Mouse (Mus musculus): Measurements from ENCODE around the gene Rxra.

Rxra gene

DNA sequence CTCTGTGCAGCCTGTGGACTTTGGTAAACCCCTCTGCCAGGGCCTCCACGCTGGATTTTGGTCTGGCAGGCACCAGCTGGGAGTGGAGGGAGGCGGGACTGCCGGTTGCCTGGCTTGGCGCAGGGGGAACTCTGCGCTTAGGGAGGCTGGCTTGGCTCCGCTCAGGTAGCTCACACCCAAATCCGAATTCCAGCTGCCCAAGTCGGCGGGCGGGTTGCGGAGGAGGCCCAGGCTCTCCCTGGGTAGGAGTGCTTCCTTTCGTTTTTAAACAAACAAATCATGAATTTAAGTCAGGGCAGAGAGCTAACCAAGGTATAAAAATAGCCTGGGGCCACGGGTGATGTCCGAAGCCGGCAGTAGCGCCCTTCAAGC, at the start of gene Rxra:
Gene Rxra, plus strand, starts transcription at position 335 of the 372 bp plus-strand sequence.
- Histone ChIP-seq H3K27me3 (ENCODE audit: control insufficient read depth, insufficient read depth, low read length, poor library complexity, severe bottlenecking) (no peaks in the 10 kb centered on the region), H3K36me3 (ENCODE audit: control insufficient read depth, insufficient read depth, low read length, poor library complexity, severe bottlenecking) (no peaks in the 10 kb centered on the region)
- DNase-seq (ENCODE audit: low read depth, low spot score) = no peak

DNA sequence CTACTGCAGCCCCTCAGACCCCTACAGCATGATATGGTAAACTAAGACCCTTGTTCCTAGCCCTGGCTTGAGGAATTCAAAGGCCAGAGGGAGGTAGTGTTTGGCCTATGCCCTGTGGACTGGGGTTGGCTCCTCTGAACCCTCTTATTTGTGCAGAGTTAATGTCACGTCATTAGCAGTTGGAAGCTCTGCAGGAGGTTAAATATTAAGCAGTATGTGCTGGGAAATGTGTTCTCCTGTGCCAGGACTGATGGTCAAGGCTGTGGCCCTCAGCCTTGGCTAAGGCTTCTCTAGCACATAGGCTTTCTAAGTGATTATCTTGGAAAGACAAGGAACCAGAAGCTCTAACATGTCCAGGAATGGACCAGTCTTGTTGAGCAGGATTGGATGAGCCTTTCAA, 49.6 kb upstream of the Rxra start:
- DNase-seq (ENCODE audit: low read depth, low spot score) = no peak
- Histone ChIP-seq H3K27me3 (ENCODE audit: control insufficient read depth, insufficient read depth, low read length, poor library complexity, severe bottlenecking) (no peaks in the 10 kb centered on the region), H3K36me3 (ENCODE audit: control insufficient read depth, insufficient read depth, low read length, poor library complexity, severe bottlenecking) (no peaks in the 10 kb centered on the region)

DNA sequence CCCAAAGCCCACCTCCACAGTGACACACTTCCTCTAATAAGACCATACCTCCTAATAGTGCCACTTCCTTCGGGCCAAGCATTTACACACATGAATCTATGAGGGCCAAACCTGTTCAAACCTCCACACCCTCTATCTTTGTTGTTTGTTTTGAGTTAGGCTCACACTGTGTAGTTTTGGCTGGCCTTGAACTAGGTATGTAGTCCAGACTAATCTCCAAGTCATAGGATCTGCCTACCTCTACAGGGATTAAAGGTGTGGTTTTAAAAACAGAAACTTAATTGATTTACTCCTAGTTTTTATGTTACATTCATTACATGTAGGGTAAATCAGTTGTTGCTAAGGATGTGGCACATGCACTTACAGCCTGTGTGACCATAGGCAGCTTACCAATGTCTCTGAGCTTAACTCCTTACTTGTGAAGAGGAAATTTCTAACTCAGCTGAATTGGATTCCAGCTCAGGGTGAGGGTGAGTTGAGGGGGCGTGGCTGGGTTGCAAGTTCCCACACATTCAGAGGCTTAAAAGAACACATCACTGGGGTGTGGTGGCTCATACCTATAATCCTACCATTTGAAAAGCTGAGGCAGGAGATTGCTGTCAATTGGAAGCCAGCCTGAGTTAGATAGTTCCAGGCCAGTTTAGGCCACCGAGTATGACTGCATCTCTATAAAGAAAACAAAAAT, 45.5 kb upstream of the Rxra start:
- no peak for DNase-seq (ENCODE audit: low read depth, low spot score)
- no peaks in the 10 kb centered on the region for H3K27me3 ChIP-seq (ENCODE audit: control insufficient read depth, insufficient read depth, low read length, poor library complexity, severe bottlenecking)
- H3K36me3 ChIP-seq (ENCODE audit: control insufficient read depth, insufficient read depth, low read length, poor library complexity, severe bottlenecking) = no peaks in the 10 kb centered on the region

DNA sequence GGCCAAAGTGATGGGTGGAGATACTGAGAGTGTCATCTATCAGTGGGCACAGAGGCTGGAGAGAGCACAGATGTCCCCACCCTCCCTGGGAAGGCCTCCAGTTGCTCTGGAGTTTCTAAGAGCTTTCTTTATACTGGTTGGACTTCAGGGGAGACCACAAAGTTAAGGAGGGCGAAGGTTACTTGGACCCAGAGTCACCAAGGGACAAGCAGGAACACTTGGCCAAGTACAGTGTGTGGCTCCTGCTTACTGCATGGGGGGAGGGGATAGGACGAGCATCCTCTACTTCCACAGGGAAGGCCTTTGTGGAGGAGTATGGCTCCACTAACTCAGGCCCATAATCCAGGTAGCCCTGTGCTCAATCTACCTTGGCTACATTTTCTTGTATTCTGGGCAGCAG, 42.8 kb upstream of the Rxra start:
- no peaks in the 10 kb centered on the region for H3K27me3 ChIP-seq (ENCODE audit: control insufficient read depth, insufficient read depth, low read length, poor library complexity, severe bottlenecking)
- H3K36me3 ChIP-seq (ENCODE audit: control insufficient read depth, insufficient read depth, low read length, poor library complexity, severe bottlenecking) = no peaks in the 10 kb centered on the region
- DNase-seq (ENCODE audit: low read depth, low spot score) = no peak

DNA sequence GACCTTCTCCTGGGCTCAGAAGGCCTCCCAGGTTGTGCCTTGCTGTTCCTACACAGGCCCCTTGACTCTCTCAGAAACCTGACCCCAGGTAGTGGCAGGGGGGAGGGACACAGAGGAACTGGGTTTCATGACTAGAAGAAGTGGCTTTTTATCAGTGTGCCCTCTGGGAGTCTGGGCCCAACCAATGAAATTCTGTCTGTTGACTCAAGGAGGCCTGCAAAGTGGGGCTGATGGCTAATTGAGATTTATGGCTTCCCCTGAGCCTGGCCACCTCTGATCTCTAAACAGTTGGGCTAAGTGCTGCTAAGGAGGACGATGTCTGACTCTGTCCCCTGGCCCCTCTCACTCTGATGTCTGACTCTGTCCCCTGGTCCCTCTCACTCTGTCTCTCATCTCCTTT, 42.2 kb upstream of the Rxra start:
- Histone ChIP-seq H3K36me3 (ENCODE audit: control insufficient read depth, insufficient read depth, low read length, poor library complexity, severe bottlenecking) (no peaks in the 10 kb centered on the region), H3K27me3 (ENCODE audit: control insufficient read depth, insufficient read depth, low read length, poor library complexity, severe bottlenecking) (no peaks in the 10 kb centered on the region)
- no peak for DNase-seq (ENCODE audit: low read depth, low spot score)

DNA sequence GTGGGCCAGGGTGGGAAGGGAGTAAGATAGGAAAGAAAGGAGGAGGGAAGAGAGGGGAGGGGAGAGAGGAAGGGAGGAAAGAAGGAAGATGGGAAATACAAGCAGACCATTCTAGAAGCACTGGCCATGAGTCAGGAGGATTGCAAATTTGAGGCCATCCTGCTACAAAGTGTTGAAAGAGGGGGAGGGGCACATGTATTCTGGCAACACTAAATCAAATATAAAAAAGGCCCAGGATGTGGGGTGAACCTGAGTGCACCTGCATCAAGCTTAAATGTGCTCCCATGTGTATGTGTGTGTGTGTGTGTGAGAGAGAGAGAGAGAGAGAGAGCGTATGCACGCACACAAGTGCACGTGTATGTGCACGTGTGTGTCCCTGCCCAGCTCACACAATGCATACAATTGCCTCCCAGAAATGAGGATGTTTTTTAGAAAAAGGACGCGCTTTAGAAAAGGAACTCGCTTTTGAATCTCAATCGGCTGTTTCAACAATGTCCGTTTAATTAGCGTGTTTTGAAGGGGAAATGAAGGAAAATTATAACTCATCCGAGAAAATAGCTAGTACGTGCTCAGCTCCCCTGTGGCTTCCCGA, 41.0 kb upstream of the Rxra start:
- Histone ChIP-seq H3K36me3 (ENCODE audit: control insufficient read depth, insufficient read depth, low read length, poor library complexity, severe bottlenecking) (no peaks in the 10 kb centered on the region), H3K27me3 (ENCODE audit: control insufficient read depth, insufficient read depth, low read length, poor library complexity, severe bottlenecking) (no peaks in the 10 kb centered on the region)
- DNase-seq (ENCODE audit: low read depth, low spot score) = no peak

DNA sequence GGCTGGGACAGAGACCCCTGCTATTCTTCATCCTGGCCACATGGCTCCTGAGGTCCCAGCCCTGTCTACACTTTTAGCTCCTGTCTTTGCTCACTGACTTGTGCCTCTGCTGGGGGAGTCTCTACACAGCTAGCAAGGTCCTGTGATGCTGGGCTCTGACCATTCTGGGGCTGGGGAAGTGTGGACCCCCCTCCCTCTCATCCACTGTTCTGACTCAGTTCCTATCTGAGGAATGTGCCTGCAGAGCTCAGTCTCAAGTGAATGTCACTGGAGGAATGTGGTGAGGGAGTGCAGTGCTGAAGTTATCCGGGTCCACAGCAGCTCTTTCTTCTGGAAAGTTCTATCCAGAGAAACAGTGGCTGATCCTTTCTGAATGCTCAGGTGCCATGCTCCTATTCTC, 39.4 kb upstream of the Rxra start:
- no peak for DNase-seq (ENCODE audit: low read depth, low spot score)
- Histone ChIP-seq H3K36me3 (ENCODE audit: control insufficient read depth, insufficient read depth, low read length, poor library complexity, severe bottlenecking) (no peaks in the 10 kb centered on the region), H3K27me3 (ENCODE audit: control insufficient read depth, insufficient read depth, low read length, poor library complexity, severe bottlenecking) (no peaks in the 10 kb centered on the region)

DNA sequence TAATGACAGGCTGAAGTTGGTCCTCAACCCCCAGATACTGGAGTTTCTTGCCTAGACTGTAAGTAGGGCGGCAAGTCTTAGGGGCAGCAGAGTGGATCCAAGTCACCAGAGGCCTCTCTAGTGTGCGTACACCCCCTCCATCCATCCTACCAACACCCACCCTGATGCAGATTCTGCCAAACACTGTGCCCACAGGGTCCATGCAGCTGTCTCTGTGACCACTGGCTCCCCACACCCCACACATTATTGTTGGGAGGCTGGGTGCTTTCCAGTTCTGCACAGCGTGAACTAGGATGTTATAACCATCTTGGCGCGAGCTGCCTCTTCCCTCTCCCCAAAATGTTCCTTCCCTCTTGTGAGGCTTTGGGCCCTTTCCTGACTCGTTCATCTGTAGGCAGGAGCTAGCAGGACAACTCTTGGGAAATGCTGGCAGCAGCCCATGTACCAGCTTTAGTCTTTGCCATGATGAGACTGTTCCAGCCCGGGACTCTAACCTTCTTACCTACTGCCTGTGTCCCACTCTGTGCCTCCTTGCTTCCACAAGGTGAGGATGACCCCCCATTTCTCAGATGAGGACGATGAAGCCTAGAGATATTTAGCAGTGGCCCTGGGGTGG, 38.9 kb upstream of the Rxra start:
- H3K36me3 ChIP-seq (ENCODE audit: control insufficient read depth, insufficient read depth, low read length, poor library complexity, severe bottlenecking) = no peaks in the 10 kb centered on the region
- DNase-seq (ENCODE audit: low read depth, low spot score) = no peak
- H3K27me3 ChIP-seq (ENCODE audit: control insufficient read depth, insufficient read depth, low read length, poor library complexity, severe bottlenecking) = no peaks in the 10 kb centered on the region

DNA sequence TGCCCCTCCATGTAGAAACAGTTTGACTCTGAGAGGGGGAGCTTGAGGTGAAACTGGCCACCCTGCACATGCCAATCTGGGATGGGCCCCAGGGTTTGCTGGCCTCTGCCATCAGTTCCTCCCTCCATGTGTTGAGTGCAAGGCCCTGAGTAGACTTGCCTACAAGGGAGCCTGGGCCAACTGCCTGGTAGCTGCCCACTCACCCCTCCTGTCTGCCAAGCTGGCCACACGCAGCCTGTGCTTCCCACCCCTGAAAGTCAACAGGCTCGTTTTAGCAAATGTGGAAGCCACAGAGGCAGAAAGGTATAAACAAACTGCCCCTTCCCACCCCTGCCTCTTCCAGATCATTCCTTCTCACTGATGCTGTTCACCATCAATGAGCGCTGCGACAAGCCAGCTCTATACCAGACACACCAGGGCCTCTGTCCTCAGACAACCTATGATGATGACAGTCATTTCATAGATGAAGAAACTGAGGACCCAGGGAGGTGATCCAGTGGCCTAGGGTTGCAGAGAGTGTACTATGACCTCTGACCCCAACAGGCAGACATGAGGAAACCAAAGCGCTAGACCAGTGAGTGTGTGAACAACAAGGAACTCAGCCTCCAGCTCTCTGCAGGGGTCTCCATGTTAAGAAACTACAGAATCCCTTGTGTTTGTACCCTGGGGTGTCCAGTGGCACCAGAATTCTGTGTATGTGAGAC, 36.5 kb upstream of the Rxra start:
- no peak for DNase-seq (ENCODE audit: low read depth, low spot score)
- Histone ChIP-seq H3K36me3 (ENCODE audit: control insufficient read depth, insufficient read depth, low read length, poor library complexity, severe bottlenecking) (no peaks in the 10 kb centered on the region), H3K27me3 (ENCODE audit: control insufficient read depth, insufficient read depth, low read length, poor library complexity, severe bottlenecking) (no peaks in the 10 kb centered on the region)

DNA sequence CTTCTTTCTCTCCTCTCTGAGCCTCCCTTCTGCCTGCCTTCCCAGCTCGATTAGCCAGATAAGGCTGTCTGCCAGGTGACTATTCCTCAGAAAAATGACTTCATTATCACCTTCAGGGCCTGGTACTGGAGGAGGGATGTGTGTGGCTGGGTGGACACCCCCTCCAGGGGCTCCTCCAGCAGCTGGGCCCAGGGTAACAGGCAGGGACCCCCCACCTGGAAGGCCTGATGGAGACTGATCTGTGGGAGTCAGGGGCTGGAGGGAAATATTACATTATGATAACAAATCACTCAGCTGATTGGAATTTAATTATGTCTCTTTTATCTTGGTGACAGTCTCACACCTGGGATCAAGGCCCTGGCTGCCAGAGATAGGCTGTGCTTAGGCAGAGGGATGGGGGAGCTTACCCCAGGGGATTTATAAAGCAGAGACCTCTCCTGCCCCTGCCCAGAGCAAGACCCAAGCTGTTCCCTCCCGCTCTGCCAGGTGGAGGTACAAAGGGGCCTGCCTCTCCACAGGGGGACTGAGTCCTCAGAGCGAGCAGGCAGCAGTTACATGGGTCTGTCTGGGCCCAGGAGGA, 35.2 kb upstream of the Rxra start:
- DNase-seq (ENCODE audit: low read depth, low spot score) = no peak
- no peaks in the 10 kb centered on the region for H3K36me3 ChIP-seq (ENCODE audit: control insufficient read depth, insufficient read depth, low read length, poor library complexity, severe bottlenecking)
- no peaks in the 10 kb centered on the region for H3K27me3 ChIP-seq (ENCODE audit: control insufficient read depth, insufficient read depth, low read length, poor library complexity, severe bottlenecking)

DNA sequence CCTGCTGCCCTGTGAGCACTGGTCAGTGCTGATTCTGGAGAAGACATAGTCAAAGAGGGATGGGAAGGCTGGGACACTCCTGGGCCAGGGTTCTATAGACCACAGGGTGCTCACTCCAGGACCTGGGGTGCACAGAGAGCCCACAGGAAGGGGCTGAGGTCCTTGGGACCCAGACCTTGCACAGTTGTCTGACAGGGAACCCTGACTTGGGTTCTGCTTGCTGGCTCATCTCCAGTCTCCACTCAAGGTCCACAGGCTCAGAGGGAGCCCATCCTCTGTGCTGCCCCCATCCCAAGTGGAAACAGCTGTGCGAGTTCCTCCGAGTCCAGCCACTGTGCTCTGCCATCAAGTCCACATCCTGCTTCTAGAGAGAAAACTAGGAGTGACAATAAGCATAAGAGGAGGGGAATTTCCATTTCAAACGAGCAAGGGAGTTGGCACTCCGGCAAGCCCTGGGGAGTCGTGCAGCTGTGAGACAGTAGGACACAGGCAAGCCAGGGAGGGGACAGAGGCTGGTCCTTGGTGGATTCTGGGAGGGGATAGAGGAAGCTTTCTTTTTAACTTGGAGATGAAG, 31.6 kb upstream of the Rxra start:
- Histone ChIP-seq H3K27me3 (ENCODE audit: control insufficient read depth, insufficient read depth, low read length, poor library complexity, severe bottlenecking) (no peaks in the 10 kb centered on the region), H3K36me3 (ENCODE audit: control insufficient read depth, insufficient read depth, low read length, poor library complexity, severe bottlenecking) (no peaks in the 10 kb centered on the region)
- no peak for DNase-seq (ENCODE audit: low read depth, low spot score)

DNA sequence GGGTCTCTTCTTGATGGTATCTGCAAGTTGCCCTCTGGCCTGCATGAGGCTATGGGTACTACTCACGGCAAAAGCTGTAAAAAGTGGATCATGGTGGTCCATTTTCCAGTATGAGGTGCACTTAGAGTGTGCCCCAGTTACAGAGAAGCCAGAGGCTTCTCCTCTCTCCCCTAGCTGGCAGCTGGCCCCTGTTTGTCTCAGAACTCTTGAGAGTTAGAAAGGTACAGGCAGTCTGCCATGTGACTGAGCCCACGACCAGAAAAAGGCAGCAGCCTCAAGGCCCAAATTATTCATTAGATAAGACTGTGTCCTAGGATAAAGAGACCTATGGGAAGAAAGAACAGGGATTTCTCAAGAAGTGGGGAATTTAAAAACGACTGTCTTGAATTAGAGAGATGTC, 30.8 kb upstream of the Rxra start:
- no peak for DNase-seq (ENCODE audit: low read depth, low spot score)
- H3K36me3 ChIP-seq (ENCODE audit: control insufficient read depth, insufficient read depth, low read length, poor library complexity, severe bottlenecking) = no peaks in the 10 kb centered on the region

DNA sequence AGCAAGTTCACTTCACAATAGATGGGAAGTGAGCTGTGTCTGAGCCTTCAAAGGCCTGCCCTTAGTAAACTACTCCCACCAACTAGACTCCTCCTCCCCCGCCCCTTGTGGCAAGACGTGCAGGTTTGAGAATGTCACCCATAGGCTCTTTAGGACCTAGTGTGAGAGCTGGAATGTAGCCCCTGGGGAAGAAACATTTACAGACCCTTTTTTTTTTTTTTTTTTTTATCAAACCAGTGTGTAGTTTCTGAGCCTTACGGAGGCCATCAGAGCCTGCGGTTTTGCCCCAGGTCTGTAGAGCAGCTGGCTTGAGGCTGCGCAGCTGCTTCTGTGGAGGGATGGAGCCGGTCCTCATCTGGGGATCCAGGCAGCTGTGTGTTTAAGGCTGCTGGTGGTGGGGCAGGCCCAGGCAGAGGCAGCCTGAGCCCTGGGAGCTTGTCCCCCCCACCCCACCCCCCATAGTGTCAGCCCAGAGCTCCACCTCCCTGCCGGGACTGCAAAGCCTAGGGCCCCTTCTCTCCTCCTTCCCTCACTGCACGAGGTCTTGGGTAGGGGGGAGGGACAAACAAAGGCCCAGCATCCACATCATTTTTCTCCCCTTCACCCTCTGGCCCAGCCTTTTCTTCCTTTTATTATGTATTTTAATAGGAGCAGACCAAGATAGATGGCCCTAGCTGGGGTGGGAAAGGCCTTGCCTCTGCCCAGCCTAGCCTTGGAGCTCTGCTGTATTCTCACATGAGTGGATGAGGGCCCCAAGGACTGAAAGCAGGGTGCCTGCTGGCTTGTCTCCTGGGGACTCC, 26.2 kb upstream of the Rxra start:
- H3K36me3 ChIP-seq (ENCODE audit: control insufficient read depth, insufficient read depth, low read length, poor library complexity, severe bottlenecking) = no peaks in the 10 kb centered on the region
- no peak for DNase-seq (ENCODE audit: low read depth, low spot score)
- no peaks in the 10 kb centered on the region for H3K27me3 ChIP-seq (ENCODE audit: control insufficient read depth, insufficient read depth, low read length, poor library complexity, severe bottlenecking)

More for the DNA sequence above, 30.8 kb upstream of the Rxra start:
- no peaks in the 10 kb centered on the region for H3K27me3 ChIP-seq (ENCODE audit: control insufficient read depth, insufficient read depth, low read length, poor library complexity, severe bottlenecking)

DNA sequence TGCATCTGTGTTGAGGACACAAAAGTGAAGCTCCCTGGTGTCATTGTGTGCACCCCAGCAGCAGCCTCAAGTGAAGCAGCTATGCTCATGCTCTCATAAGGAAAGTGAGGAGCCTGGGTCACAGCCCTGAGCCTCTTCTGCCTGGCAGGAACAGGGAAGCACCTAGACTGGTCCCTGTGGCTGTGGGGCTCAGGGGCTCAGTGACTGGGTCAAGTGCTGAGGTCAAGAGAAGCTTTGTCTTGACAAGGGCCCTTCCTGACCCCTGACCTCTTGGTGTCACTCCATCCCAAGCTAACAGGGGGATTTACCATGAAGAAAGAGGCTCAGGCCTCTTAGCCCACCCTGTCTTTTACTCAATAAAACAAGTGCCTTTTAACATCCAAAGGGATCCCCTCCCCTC, 25.2 kb upstream of the Rxra start:
- H3K36me3 ChIP-seq (ENCODE audit: control insufficient read depth, insufficient read depth, low read length, poor library complexity, severe bottlenecking) = no peaks in the 10 kb centered on the region
- no peaks in the 10 kb centered on the region for H3K27me3 ChIP-seq (ENCODE audit: control insufficient read depth, insufficient read depth, low read length, poor library complexity, severe bottlenecking)
- DNase-seq (ENCODE audit: low read depth, low spot score) = no peak
